Mouse (Mus musculus): Measurements from ENCODE around the gene Ifitm2. TPM values are rescaled to one million over a fixed set of nuclear protein-coding genes. Genes with fewer than 3 reads are reported as not detected.

Ifitm2 gene
- polyA plus RNA-seq (2015; fragmentation: Nextera tagmentation; extraction: Ambion mirVana) = 1,542 and 1,589 TPM in 2 replicates

DNA sequence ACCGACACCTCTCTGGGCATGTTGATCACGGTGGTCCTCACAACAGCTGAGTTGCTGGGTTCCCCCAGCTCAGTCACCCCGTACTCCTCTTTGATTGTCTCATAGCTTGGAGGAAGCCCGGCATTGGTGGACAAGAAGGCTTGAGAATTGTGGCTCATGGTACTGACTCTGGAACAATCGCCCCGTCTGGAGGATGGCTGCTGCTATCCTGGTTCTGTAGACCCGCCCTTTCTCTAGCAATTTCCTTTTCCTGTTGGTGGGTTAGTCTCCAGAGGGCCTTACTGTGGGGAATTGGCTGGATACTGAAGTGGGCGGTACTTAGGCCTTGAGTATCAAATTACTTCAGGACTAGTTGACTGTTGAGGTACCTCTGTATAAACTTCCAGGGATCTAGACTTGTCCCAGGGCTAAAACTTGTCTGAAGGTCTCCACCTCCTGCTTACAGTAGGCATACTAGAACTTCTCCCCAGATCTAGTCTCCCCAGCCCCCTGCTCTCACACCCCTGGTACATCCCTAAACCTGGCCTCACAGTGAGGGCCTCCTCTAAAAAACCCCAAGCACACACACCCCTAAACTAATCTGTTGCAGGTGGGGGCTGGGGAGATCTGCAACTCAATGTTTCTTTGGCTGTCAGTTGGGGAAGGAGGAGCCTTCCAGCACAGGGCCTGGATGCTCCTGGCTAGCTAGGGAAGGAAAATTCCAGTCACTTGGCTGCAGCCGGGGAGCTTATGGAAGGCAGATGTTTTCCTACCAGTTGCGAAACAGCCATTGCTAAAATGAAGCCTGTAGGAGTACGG, at the start of gene Ifitm2, which contains the start of gene Gm45717:
Gene Ifitm2 (minus strand): TSS at position 230 of the 798 bp plus-strand sequence.
Gene Gm45717 (minus strand): TSS at position 180 of the 798 bp plus-strand sequence.
- Histone ChIP-seq H3K4me1 (peaks cover 58% of the 10 kb centered on the region), H3K36me3 (peaks cover 7% of the 10 kb centered on the region; the same call in 1 of the 2 replicates), H3K27ac (replicated peaks) (peak within 1 kb of the TSS; percentile 98), H3K4me2 (replicated peaks) (peak within 1 kb of the TSS; percentile 82), H3K9ac (peak within 1 kb of the TSS; percentile 74), H3K4me3 (replicated peaks) (peak within 1 kb of the TSS; percentile 66), H3K9me3 (replicated peaks) (no peaks in the 10 kb centered on the region), H3K27me3 (no peaks in the 10 kb centered on the region)
- WGBS = 5% methylated on average over 11 of the region's 11 CpGs
- ATAC-seq (ENCODE audit: insufficient number of reproducible peaks, low FRiP score, low TSS enrichment, low read depth) = peak; percentile 90

- Histone ChIP-seq H3K4me2 (replicated peaks) (no peak overlapping the region), H3K4me1 (peaks cover 5% of the 10 kb centered on the region)
- 76% methylated on average over 5 of the region's 5 CpGs for WGBS
Measured at GRCm38 (mm10) chr7:141003248-141004010, 47.6 kb upstream of the Ifitm2 start.

GRCm38 (mm10) chr7:141000881-141001708, 45.3 kb upstream of the Ifitm2 start:
- H3K9ac ChIP-seq = no peak overlapping the region
- no peaks in the 10 kb centered on the region for H3K27me3 ChIP-seq
- H3K36me3 ChIP-seq = no peaks in the 10 kb centered on the region
- H3K4me1 ChIP-seq = no peaks in the 10 kb centered on the region
- WGBS = 74% methylated on average over 15 of the region's 15 CpGs
- no peak overlapping the region for H3K4me2 ChIP-seq (replicated peaks)
- H3K27ac ChIP-seq (replicated peaks) = no peak overlapping the region
- ATAC-seq (ENCODE audit: insufficient number of reproducible peaks, low FRiP score, low TSS enrichment, low read depth) = no peak
- H3K9me3 ChIP-seq (replicated peaks) = no peaks in the 10 kb centered on the region
- H3K4me3 ChIP-seq (replicated peaks) = no peak overlapping the region

More at GRCm38 (mm10) chr7:141003248-141004010, 47.6 kb upstream of the Ifitm2 start:
- Histone ChIP-seq H3K27ac (replicated peaks) (no peak overlapping the region), H3K27me3 (no peaks in the 10 kb centered on the region), H3K4me3 (replicated peaks) (no peak overlapping the region), H3K9me3 (replicated peaks) (no peaks in the 10 kb centered on the region), H3K36me3 (no peaks in the 10 kb centered on the region), H3K9ac (no peak overlapping the region)
- ATAC-seq (ENCODE audit: insufficient number of reproducible peaks, low FRiP score, low TSS enrichment, low read depth) = no peak

- Histone ChIP-seq H3K4me1 (no peaks in the 10 kb centered on the region), H3K9me3 (replicated peaks) (no peaks in the 10 kb centered on the region), H3K27ac (replicated peaks) (no peak overlapping the region), H3K36me3 (no peaks in the 10 kb centered on the region), H3K4me3 (replicated peaks) (no peak overlapping the region), H3K4me2 (replicated peaks) (no peak overlapping the region), H3K27me3 (no peaks in the 10 kb centered on the region), H3K9ac (no peak overlapping the region)
- no peak for ATAC-seq (ENCODE audit: insufficient number of reproducible peaks, low FRiP score, low TSS enrichment, low read depth)
- 85% methylated on average over 11 of the region's 11 CpGs for WGBS
Measured at GRCm38 (mm10) chr7:140998853-140999700, 43.3 kb upstream of the Ifitm2 start.

DNA sequence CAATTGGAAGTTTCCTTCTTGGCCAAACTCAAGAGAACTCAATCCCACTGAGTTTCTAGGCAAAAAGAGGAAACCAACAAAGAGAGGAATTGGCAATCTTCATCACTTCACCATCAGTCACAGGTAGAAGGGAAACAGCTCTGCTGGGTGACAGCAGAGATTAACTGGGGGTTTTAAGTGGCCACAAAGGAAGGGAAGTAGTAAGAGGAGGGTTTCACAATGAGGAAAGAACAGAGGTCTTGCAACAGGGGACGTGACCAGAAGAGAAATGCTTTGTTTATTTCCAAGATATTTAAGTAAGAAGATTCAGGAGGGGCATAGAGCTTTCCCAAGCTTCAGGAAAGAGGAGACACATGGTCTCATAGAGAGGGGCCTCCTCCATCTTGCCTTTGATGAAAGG, 42.0 kb upstream of the Ifitm2 start:
- no peak for ATAC-seq (ENCODE audit: insufficient number of reproducible peaks, low FRiP score, low TSS enrichment, low read depth)
- no peaks in the 10 kb centered on the region for H3K27me3 ChIP-seq

DNA sequence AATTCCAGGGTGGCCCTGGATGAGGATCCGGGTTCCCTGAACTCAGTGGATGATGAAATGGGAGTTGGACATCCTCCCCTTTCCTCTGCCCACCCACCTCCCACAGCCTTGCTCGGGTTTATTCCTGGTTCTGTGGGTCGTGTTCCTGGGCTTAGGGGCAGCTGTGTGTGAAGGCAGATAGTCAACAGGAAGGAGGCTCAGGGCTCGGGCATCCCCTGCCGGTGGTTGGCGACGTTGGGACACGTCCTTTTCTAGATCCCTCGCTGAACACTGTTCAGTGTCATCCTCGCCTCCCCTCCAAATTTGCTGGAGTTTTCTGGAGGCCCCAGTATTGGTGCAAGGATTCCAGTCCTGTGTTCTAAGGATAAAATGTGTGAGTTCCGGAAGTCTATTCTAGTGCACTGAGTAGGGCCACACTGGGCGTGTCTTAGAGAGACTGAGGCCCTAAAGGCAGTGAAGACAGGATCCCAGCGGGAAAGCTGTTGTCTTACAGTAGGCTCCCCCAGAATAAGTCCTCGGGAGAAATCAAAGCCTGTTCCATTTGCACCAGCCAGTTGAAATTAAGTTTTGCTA, 35.4 kb upstream of the Ifitm2 start:
- H3K27me3 ChIP-seq = no peaks in the 10 kb centered on the region
- no peak overlapping the region for H3K4me2 ChIP-seq (replicated peaks)
- H3K4me1 ChIP-seq = 0 out of 2 replicates have a peak, but pooled peaks cover 8% of the 10 kb centered on the region
- no peak for ATAC-seq (ENCODE audit: insufficient number of reproducible peaks, low FRiP score, low TSS enrichment, low read depth)
- H3K27ac ChIP-seq (replicated peaks) = no peak overlapping the region
- 84% methylated on average over 14 of the region's 14 CpGs for WGBS
- H3K9me3 ChIP-seq (replicated peaks) = no peaks in the 10 kb centered on the region
- H3K36me3 ChIP-seq = no peaks in the 10 kb centered on the region
- no peak overlapping the region for H3K9ac ChIP-seq
- no peak overlapping the region for H3K4me3 ChIP-seq (replicated peaks)

More for the DNA sequence above, 42.0 kb upstream of the Ifitm2 start:
- Histone ChIP-seq H3K9me3 (replicated peaks) (no peaks in the 10 kb centered on the region), H3K4me3 (replicated peaks) (no peak overlapping the region), H3K4me1 (no peaks in the 10 kb centered on the region), H3K9ac (no peak overlapping the region), H3K36me3 (no peaks in the 10 kb centered on the region), H3K27ac (replicated peaks) (no peak overlapping the region), H3K4me2 (replicated peaks) (no peak overlapping the region)
- 63% methylated on average over 1 of the region's 1 CpGs for whole genome bisulfite sequencing

DNA sequence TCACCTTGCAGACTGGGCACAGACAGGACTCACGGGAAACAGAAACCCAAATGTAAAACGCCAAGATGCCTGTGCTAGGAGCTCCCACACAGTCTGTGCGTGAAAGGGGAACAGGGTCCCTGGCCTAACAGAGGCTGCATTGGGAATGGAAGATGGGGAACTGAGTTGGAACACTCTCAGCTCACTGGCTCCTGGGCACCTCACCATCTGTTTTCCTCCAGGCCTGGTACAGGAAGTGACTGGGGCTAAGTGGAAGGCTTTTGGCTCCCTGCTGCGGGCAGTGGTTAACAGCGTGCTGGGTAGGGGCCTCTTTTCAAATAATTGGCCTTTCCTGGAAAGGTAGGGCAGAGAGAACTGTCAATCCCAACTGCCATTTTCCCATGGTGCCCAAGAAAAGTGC, 34.8 kb upstream of the Ifitm2 start:
- H3K27ac ChIP-seq (replicated peaks) = no peak overlapping the region
- no peak for ATAC-seq (ENCODE audit: insufficient number of reproducible peaks, low FRiP score, low TSS enrichment, low read depth)
- WGBS = 55% methylated on average over 5 of the region's 5 CpGs
- no peaks in the 10 kb centered on the region for H3K27me3 ChIP-seq
- 0 out of 2 replicates have a peak, but pooled peaks cover 8% of the 10 kb centered on the region for H3K4me1 ChIP-seq
- no peaks in the 10 kb centered on the region for H3K9me3 ChIP-seq (replicated peaks)
- no peak overlapping the region for H3K4me2 ChIP-seq (replicated peaks)
- H3K9ac ChIP-seq = no peak overlapping the region
- H3K4me3 ChIP-seq (replicated peaks) = no peak overlapping the region
- H3K36me3 ChIP-seq = no peaks in the 10 kb centered on the region

GRCm38 (mm10) chr7:140990185-140990584, 34.4 kb upstream of the Ifitm2 start:
- Histone ChIP-seq H3K27ac (replicated peaks) (peak overlapping the region; percentile 14; the same call in 1 of the 2 replicates), H3K27me3 (no peaks in the 10 kb centered on the region), H3K4me2 (replicated peaks) (no peak overlapping the region), H3K9ac (no peak overlapping the region), H3K9me3 (replicated peaks) (no peaks in the 10 kb centered on the region), H3K4me1 (0 out of 2 replicates have a peak, but pooled peaks cover 8% of the 10 kb centered on the region), H3K4me3 (replicated peaks) (no peak overlapping the region), H3K36me3 (no peaks in the 10 kb centered on the region)
- 0 out of 2 replicates have a peak, but pooled peaks have one; percentile 37 for ATAC-seq (ENCODE audit: insufficient number of reproducible peaks, low FRiP score, low TSS enrichment, low read depth)
- 46% methylated on average over 6 of the region's 6 CpGs for WGBS

GRCm38 (mm10) chr7:140989022-140989421, 33.2 kb upstream of the Ifitm2 start:
- no peak for ATAC-seq (ENCODE audit: insufficient number of reproducible peaks, low FRiP score, low TSS enrichment, low read depth)
- H3K27ac ChIP-seq (replicated peaks) = no peak overlapping the region
- no peak overlapping the region for H3K9ac ChIP-seq
- H3K36me3 ChIP-seq = no peaks in the 10 kb centered on the region
- no peak overlapping the region for H3K4me2 ChIP-seq (replicated peaks)
- H3K9me3 ChIP-seq (replicated peaks) = no peaks in the 10 kb centered on the region
- no peak overlapping the region for H3K4me3 ChIP-seq (replicated peaks)
- 72% methylated on average over 4 of the region's 4 CpGs for WGBS
- H3K4me1 ChIP-seq = 0 out of 2 replicates have a peak, but pooled peaks cover 8% of the 10 kb centered on the region
- no peaks in the 10 kb centered on the region for H3K27me3 ChIP-seq
